Mouse (Mus musculus) kidney, embryonic 14.5 days (tissue): ENCODE results near the gene E130116L18Rik. TPM values are rescaled to one million over a fixed set of nuclear protein-coding genes. Genes with fewer than 3 reads are reported as not detected.
"Not testable (repeated sequence)": the region's sequence is repeated elsewhere in the genome, so short reads cannot be mapped to it uniquely, and the experiment has no call there.

ENCODE experiments used
- ATAC-seq: fragments of 200-750 bp; cut with Nextera tagmentation; 2 replicates; pipeline ENCODE4 v1.8.0; 2017; ENCODE audit warnings: moderate number of reproducible peaks, mild to moderate bottlenecking, moderate TSS enrichment, moderate library complexity; ENCODE audit not compliant: low FRiP score, low TSS enrichment
- H3K27ac ChIP-seq: fragments of 300-500 bp; sonication (generic); 2 replicates; pipeline ENCODE4 v1.5.1; 2014; ENCODE audit warnings: low read depth, mild to moderate bottlenecking, low read length, moderate library complexity, mixed read lengths
- H3K27me3 ChIP-seq: fragments of 300-500 bp; sonication (generic); 2 replicates; pipeline ENCODE4 v1.6.1; 2014; ENCODE audit warnings: mild to moderate bottlenecking, low read length; ENCODE audit not compliant: control insufficient read depth, insufficient read depth
- H3K36me3 ChIP-seq: fragments of 300-500 bp; sonication (generic); 2 replicates; pipeline ENCODE4 v1.6.1; 2014; ENCODE audit warnings: low read length, mixed read lengths; ENCODE audit not compliant: control insufficient read depth, insufficient read depth
- H3K4me1 ChIP-seq: fragments of 300-500 bp; sonication (generic); 2 replicates; pipeline ENCODE4 v1.6.1; 2014; ENCODE audit warnings: low read length, mixed read lengths; ENCODE audit not compliant: control insufficient read depth, insufficient read depth
- H3K4me2 ChIP-seq: fragments of 300-500 bp; sonication (generic); replicated peaks from 2 replicates; pipeline ENCODE4 v1.6.1; 2014; ENCODE audit warnings: low read depth, mild to moderate bottlenecking, low read length
- H3K4me3 ChIP-seq: fragments of 300-500 bp; sonication (generic); 2 replicates; pipeline ENCODE4 v1.5.1; 2014; ENCODE audit warnings: mild to moderate bottlenecking, low read length
- H3K9ac ChIP-seq: fragments of 300-500 bp; sonication (generic); 2 replicates; pipeline ENCODE4 v1.6.1; 2014; ENCODE audit warnings: low read depth, mild to moderate bottlenecking, low read length, moderate library complexity
- H3K9me3 ChIP-seq: fragments of 300-500 bp; sonication (generic); 2 replicates; pipeline ENCODE4 v1.6.1; 2016; ENCODE audit warnings: low read length; ENCODE audit not compliant: control insufficient read depth
- WGBS: fragments of 180-500 bp; shearing (Covaris S2); extraction: QIAGEN DNeasy Blood & Tissue Kit; methylation state at CpG from one replicate; pipeline ENCODE4 v1.1.7; 2014; 5-methylcytosine and 5-hydroxymethylcytosine counted together
- polyA plus RNA-seq: library from polyadenylated mRNA; unstranded; fragments of >200 nt; fragmentation: Nextera tagmentation; extraction: Ambion mirVana; gene quantifications from 2 replicates; pipeline ENCODE4 v1.2.1, GENCODE M21; 2014

Gene E130116L18Rik
- polyA plus RNA-seq, 1 experiment from 2014 or later = not detected

DNA sequence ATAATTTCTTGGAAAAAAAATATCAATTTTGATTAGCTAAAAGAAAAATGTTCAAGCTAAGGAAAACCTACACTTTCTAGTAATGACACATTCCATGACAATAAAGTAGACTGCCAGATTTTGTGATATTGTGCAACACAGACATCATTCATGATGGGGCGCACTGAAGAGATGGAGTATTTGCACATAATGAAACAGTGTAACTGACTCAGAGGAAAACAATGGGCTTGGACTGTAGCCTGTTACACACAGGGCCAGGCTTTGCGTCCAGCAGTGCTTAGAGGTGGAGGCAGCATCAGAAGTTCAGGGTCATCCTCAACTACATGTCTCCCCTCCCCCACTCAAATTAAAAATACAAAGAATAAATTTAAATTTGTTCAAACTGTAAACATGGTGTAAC, 32.4 kb downstream of the E130116L18Rik start:
- Histone ChIP-seq H3K27ac (no peak overlapping the region), H3K4me1 (0 out of 2 replicates have a peak, but pooled peaks cover 4% of the 10 kb centered on the region), H3K4me2 (no peak overlapping the region), H3K9me3 (no peaks in the 10 kb centered on the region), H3K36me3 (no peaks in the 10 kb centered on the region), H3K27me3 (no peaks in the 10 kb centered on the region), H3K9ac (no peak overlapping the region), H3K4me3 (no peak overlapping the region)
- ATAC-seq = no peak
- 85% methylated on average over 2 of the region's 2 CpGs for WGBS

- Histone ChIP-seq H3K27ac (no peak overlapping the region), H3K27me3 (no peaks in the 10 kb centered on the region), H3K36me3 (no peaks in the 10 kb centered on the region), H3K9ac (no peak overlapping the region), H3K4me1 (0 out of 2 replicates have a peak, but pooled peaks cover 4% of the 10 kb centered on the region), H3K4me3 (no peak overlapping the region), H3K9me3 (no peaks in the 10 kb centered on the region), H3K4me2 (no peak overlapping the region)
- 40% methylated on average over 1 of the region's 1 CpGs for WGBS
- ATAC-seq = no peak
Measured at GRCm38 (mm10) chr5:25188802-25189201, 34.2 kb downstream of the E130116L18Rik start.

GRCm38 (mm10) chr5:25187727-25188126, 35.2 kb downstream of the E130116L18Rik start:
- Histone ChIP-seq H3K9ac (no peak overlapping the region), H3K4me3 (no peak overlapping the region), H3K4me1 (0 out of 2 replicates have a peak, but pooled peaks cover 4% of the 10 kb centered on the region), H3K9me3 (no peaks in the 10 kb centered on the region), H3K27ac (no peak overlapping the region), H3K27me3 (no peaks in the 10 kb centered on the region), H3K36me3 (no peaks in the 10 kb centered on the region), H3K4me2 (no peak overlapping the region)
- no peak for ATAC-seq

- H3K4me3 ChIP-seq = no peak overlapping the region
- no peak overlapping the region for H3K9ac ChIP-seq
- H3K9me3 ChIP-seq = no peaks in the 10 kb centered on the region
- ATAC-seq = no peak
- 0 out of 2 replicates have a peak, but pooled peaks cover 4% of the 10 kb centered on the region for H3K4me1 ChIP-seq
- no peaks in the 10 kb centered on the region for H3K27me3 ChIP-seq
- H3K36me3 ChIP-seq = no peaks in the 10 kb centered on the region
- H3K4me2 ChIP-seq = no peak overlapping the region
- no peak overlapping the region for H3K27ac ChIP-seq
- 55% methylated on average over 2 of the region's 2 CpGs for WGBS
Measured at GRCm38 (mm10) chr5:25184594-25184993, 38.4 kb downstream of the E130116L18Rik start.

GRCm38 (mm10) chr5:25183595-25183994, 39.4 kb downstream of the E130116L18Rik start:
- H3K4me3 ChIP-seq = no peak overlapping the region
- no peaks in the 10 kb centered on the region for H3K27me3 ChIP-seq
- no peaks in the 10 kb centered on the region for H3K36me3 ChIP-seq
- no peak overlapping the region for H3K9ac ChIP-seq
- H3K27ac ChIP-seq = no peak overlapping the region
- no peaks in the 10 kb centered on the region for H3K9me3 ChIP-seq
- no peak for ATAC-seq
- H3K4me2 ChIP-seq = no peak overlapping the region
- WGBS = 89% methylated on average over 4 of the region's 4 CpGs
- 0 out of 2 replicates have a peak, but pooled peaks cover 4% of the 10 kb centered on the region for H3K4me1 ChIP-seq

- Histone ChIP-seq H3K4me1 (no peaks in the 10 kb centered on the region), H3K36me3 (no peaks in the 10 kb centered on the region), H3K4me3 (no peak within 1 kb of the TSS), H3K27me3 (no peaks in the 10 kb centered on the region), H3K9ac (no peak within 1 kb of the TSS), H3K27ac (no peak within 1 kb of the TSS), H3K4me2 (no peak within 1 kb of the TSS), H3K9me3 (no peaks in the 10 kb centered on the region)
- WGBS = 94% methylated on average over 1 of the region's 1 CpGs
- ATAC-seq = no peak
Measured at GRCm38 (mm10) chr5:25181004-25181531, 41.9 kb downstream of the E130116L18Rik start, which contains the start of gene Galntl5. Gene Galntl5, plus strand, starts transcription at chr5:25181460.

DNA sequence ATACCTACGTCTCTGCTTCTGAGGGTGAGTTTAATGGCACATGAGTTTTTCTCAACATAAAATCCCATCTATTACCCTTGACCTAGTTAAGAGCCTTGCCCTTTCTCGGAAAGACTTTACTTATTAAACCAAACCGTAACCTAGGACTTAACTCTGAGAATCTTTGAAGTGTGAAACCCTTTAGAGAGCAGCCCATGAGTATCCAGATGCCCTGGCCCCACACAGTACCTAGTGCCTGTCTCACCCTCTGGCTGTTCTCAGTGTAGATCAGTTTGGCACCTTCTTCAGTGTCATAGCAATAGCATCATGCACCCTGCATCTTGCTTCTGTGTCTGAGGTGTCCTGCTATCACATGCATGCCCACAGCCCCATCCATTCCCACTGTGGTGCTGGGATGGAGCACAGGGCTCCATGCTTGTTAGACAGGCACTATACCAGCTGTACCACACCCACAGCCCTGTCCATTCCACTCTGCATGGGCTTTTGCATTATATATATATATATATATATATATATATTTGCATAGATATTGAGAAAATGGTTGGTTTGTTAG, 42.9 kb downstream of the E130116L18Rik start:
- no peak overlapping the region for H3K27ac ChIP-seq
- H3K9ac ChIP-seq = no peak overlapping the region
- no peak overlapping the region for H3K4me2 ChIP-seq
- H3K27me3 ChIP-seq = no peaks in the 10 kb centered on the region
- H3K4me1 ChIP-seq = no peaks in the 10 kb centered on the region
- 80% methylated on average over 3 of the region's 3 CpGs for WGBS
- no peaks in the 10 kb centered on the region for H3K9me3 ChIP-seq
- ATAC-seq = 0 out of 2 replicates have a peak, but pooled peaks have one; percentile 32
- no peak overlapping the region for H3K4me3 ChIP-seq
- no peaks in the 10 kb centered on the region for H3K36me3 ChIP-seq

DNA sequence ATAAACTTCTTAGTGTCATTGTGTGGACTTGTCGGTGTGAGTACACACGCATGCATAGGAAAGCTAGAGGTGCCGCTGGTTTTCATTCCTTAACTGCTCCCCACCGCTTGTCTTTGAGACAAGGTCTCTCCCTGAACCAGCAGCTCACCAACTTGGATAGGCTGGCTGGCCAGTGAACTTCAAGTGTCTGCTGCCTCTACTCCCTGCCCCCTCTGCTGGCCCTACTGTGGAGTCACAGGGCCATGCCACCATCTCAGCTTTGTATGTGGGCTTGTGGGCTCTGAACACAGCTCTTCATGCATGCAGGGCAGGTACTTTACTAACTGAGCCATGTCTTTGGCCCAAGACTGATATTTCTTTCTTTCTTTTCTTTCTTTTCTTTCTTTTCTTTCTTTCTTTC, 43.7 kb downstream of the E130116L18Rik start:
- Histone ChIP-seq H3K36me3 (no peaks in the 10 kb centered on the region), H3K4me2 (no peak overlapping the region), H3K4me3 (no peak overlapping the region), H3K27me3 (no peaks in the 10 kb centered on the region), H3K4me1 (no peaks in the 10 kb centered on the region), H3K27ac (no peak overlapping the region), H3K9me3 (no peaks in the 10 kb centered on the region), H3K9ac (no peak overlapping the region)
- 92% methylated on average over 4 of the region's 4 CpGs for WGBS
- ATAC-seq = no peak

DNA sequence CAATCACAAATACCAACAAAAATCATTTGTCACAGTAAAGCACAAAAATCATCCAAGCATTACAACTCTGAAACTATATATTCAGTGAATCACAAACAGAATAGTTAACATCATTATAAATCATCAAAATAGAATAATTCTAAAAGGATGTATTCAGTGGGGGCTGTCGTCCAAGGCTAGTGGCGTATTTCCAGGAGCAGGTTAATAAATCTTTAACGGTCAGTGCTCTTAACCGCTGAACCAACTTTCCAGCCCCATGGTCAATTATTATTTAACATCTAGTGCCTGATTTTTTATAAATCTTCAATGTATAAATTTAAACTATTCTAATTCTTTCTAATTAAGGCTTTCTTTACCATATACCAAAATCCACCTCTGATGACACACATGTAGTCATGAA, 44.4 kb downstream of the E130116L18Rik start:
- not testable (repeated sequence) for H3K36me3 ChIP-seq, H3K4me1 ChIP-seq, ATAC-seq, H3K9me3 ChIP-seq, H3K4me2 ChIP-seq, H3K4me3 ChIP-seq, H3K27ac ChIP-seq, H3K9ac ChIP-seq, H3K27me3 ChIP-seq
- 49% methylated on average over 4 of the region's 4 CpGs for WGBS
